Mouse (Mus musculus): ENCODE measurements around the gene Prkn.

Prkn gene

DNA sequence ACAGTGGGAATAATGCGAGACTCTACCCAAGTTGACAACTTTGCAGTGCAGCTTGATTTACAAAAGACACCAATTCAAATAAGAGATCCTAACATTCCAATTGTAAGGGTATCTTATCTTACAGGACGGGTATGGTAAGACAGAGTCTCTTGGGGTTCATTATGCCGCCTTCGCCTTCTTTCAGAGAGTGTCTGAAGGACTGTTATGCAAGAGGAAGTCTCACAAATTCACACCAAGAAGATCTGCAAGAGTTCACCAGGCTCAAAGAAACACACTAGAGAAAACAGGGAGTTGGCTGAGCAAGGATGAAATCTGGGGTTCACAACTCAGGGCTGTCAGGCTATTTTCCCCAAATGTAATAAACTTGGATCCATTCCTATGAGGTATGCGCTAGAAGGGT is 1242.0 kb downstream of the Prkn start:
- DNase-seq (ENCODE audit: low read depth, low spot score), result no peak

- no peak for DNase-seq (ENCODE audit: low read depth, low spot score)
Observed at GRCm38 (mm10) chr17:12090261-12090927, 1250.2 kb downstream of the Prkn start.

DNA sequence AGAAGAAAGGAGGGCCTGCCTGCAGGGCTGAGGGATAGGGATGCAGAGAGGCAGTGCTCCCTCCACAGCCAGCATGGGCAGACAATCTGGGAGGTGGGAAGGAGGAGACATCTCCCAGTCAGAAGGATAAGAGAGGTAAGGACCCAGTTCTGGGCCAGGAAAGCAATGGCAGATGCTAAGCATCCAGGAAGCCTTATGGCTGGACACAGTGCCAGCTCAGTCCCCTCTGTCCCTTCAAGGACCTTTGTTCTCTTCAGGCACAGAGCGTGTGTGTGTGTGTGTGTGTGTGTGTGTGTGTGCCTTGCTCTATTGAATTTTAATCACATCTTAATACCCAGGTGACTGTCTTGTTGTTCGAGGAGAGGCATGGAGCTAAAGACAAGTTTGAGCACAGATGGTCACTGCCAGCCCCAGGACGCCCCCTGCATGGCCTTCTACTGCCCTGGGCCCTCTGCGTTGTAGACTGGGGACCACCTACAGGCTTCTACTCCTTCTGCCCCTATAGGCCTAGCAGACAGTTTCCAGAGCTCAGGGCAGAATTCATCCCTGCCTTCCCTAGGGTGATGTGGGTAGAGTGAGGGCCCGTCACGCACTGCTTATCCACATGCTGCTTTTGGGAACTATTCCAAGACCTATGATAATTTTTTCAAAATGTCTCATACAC is 1252.8 kb downstream of the Prkn start:
- no peak for DNase-seq (ENCODE audit: low read depth, low spot score)

- DNase-seq (ENCODE audit: low read depth, low spot score), result no peak
Observed at GRCm38 (mm10) chr17:12094016-12094415, 1253.8 kb downstream of the Prkn start.

DNA sequence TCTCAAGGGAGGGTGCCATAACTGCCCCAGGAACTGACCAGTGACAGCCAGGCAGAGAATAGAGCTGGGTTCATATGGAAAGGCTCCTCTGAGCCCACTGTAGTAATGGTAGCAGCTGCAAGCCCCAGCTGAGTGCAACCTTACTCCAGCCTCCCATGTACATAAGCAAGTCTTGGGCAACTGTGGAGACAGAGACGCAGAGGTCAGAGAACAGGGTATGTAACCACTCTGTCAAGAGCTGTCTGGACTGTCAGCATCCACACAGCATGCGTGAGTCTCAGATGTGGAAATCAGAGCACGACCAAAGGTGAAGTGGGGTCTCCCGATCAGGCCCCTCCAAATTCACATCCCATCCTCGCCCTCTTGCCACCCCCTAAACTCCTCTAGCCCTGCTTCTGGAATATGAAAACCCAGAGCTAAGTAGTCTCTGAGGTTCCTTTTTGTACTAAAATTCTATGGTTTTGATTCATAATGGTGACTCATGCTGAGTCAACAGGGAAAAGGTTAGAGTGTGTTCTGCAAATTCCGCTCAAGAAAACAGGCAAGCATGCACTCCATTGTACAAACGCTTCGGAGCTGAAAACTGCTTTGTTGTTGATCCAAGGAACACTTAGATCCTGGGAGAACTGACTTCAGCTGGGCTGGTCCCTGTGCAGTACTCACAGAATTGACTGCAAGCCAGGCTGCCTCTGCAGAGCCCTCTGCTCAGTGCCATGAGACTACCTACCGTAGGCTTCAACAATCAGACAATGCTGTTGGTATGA is 1254.8 kb downstream of the Prkn start:
- DNase-seq (ENCODE audit: low read depth, low spot score), result no peak

- no peak for DNase-seq (ENCODE audit: low read depth, low spot score)
Observed at GRCm38 (mm10) chr17:12099415-12099814, 1259.2 kb downstream of the Prkn start.

DNA sequence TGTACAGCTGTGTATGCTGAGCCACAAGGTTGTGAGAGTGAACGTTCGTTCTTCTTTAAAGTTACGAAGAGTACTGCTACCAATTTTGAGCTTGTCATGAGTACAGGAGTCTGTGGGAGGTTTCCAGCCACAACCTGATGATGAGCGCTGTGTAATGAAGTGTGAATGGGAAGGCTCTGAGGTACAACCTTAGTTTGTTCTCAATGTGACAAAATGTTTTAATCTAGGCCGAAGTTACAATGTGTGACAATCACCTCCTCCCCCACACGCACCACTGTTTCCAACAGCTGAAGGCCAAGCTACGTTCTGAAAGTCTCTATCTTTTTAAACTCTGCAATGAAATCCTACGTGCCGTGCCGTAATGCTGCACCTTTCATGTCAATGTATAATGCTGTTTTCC is 1262.1 kb downstream of the Prkn start:
- DNase-seq (ENCODE audit: low read depth, low spot score), result no peak

DNA sequence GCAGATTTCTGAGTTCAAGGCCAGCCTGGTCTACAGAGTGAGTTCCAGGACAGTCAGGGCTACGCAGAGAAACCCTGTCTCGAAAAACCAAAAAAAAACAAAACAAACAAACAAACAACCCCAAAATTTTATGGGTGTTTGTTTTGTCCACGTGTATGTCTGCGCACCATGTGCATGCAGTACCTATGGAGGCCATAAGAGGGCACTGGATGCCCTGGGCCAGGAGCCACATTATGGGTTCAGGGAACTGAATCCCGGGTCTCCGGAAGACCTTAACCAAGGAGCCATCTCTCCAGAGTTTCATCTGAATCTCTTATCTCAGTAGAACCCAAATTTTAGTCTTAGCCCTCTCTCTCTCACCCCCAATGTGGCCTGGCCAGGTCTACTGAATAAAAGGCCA is 1263.6 kb downstream of the Prkn start:
- no peak for DNase-seq (ENCODE audit: low read depth, low spot score)

- no peak for DNase-seq (ENCODE audit: low read depth, low spot score)
Observed at GRCm38 (mm10) chr17:12104245-12104644, 1264.1 kb downstream of the Prkn start.

GRCm38 (mm10) chr17:12104690-12105089 is 1264.5 kb downstream of the Prkn start:
- DNase-seq (ENCODE audit: low read depth, low spot score), result no peak

GRCm38 (mm10) chr17:12106255-12106654 is 1266.1 kb downstream of the Prkn start:
- no peak for DNase-seq (ENCODE audit: low read depth, low spot score)

All from brain, embryonic 18.5 days (tissue).